Mouse (Mus musculus) cerebellum, adult 2 months (tissue): ENCODE measurements around the gene Mymk.

ENCODE experiments used
- CTCF ChIP-seq: fragments of 200-500 bp; IDR thresholded peaks from 2 replicates; pipeline ENCODE4 v1.5.1; 2011; ENCODE audit warnings: low read depth, mild to moderate bottlenecking, control low read depth, low read length, moderate library complexity, borderline replicate concordance; ENCODE audit not compliant: insufficient read depth
- POLR2A ChIP-seq: fragments of 200-500 bp; IDR thresholded peaks from 2 replicates; pipeline ENCODE4 v1.6.1; 2011; ENCODE audit warnings: low read length, control low read depth, borderline replicate concordance; ENCODE audit not compliant: insufficient read depth

- TF ChIP-seq CTCF = no peak
- TF ChIP-seq POLR2A = no peak
Observed at GRCm38 (mm10) chr2:27086483-27087010, 14.6 kb upstream of the Mymk start.
